Mouse (Mus musculus) ES-Bruce4 (cell line): Measurements from ENCODE around the gene Zfp467.

Experiments used
- CTCF ChIP-seq: IDR thresholded peaks from one replicate; pipeline ENCODE4 v1.8.1; 2011; ENCODE audit warnings: low read depth, low read length
- EP300 ChIP-seq: IDR thresholded peaks from 2 replicates; pipeline ENCODE4 v1.6.1; 2011; ENCODE audit warnings: low read depth, low read length; ENCODE audit not compliant: insufficient read depth
- POLR2A ChIP-seq: IDR thresholded peaks from one replicate; pipeline ENCODE4 v1.8.1; 2011; ENCODE audit warnings: low read length; ENCODE audit not compliant: insufficient read depth

DNA sequence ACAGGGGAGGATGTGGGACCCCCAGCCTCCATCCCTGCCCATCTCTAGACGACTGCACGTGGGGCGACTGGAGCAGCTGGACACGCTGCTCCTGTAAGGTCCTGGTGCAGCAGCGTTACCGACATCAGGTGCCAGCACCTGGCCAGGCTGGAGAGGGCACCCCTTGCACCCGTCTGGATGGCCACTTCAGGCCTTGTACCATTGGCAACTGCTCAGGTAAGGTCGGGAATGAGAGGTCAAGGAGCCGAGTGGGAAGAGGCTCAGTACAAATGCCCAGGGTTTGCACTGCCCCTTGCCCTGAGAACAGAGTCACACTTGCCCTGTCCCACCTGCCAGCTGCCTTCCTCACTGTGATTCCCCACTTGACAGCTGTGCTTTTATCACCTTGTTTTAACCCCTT, 45.7 kb upstream of the Zfp467 start:
- no peak for TF ChIP-seq CTCF
- TF ChIP-seq POLR2A, result no peak
- no peak for TF ChIP-seq EP300
